Mouse (Mus musculus) myocyte (in vitro differentiated cells): ENCODE results near the gene Krt39.

Experiments
- E2F4 ChIP-seq: IDR thresholded peaks from one replicate; pipeline ENCODE4 v1.6.1; 2011; ENCODE audit warnings: mild to moderate bottlenecking, control low read depth, moderate library complexity; ENCODE audit not compliant: insufficient read depth
- MAX ChIP-seq: IDR thresholded peaks from one replicate; pipeline ENCODE4 v1.6.1; 2011; ENCODE audit warnings: low read depth, mild to moderate bottlenecking, control low read depth
- MYOD1 ChIP-seq, 3 experiments: IDR thresholded peaks; one replicate each; pipeline ENCODE4 v1.6.1; 2011; ENCODE audit warnings: control low read depth in 2 of 3, low read depth in 2 of 3, mild to moderate bottlenecking in 2 of 3, moderate library complexity in 1 of 3; ENCODE audit not compliant: insufficient read length in 2 of 3, control insufficient read depth in 1 of 3
- MYOG ChIP-seq, 3 experiments: IDR thresholded peaks; one replicate each; pipeline ENCODE4 v1.6.1; 2011; ENCODE audit warnings: control low read depth in 2 of 3, low read depth in 2 of 3, mild to moderate bottlenecking in 2 of 3; ENCODE audit not compliant: insufficient read length in 2 of 3, control insufficient read depth in 1 of 3, insufficient read depth in 1 of 3
- POLR2A ChIP-seq: IDR thresholded peaks from one replicate; pipeline ENCODE4 v1.6.1; 2011; ENCODE audit warnings: low read depth, mild to moderate bottlenecking, control low read depth, moderate library complexity; ENCODE audit not compliant: insufficient read length
- POLR2AphosphoS2 ChIP-seq: IDR thresholded peaks from one replicate; pipeline ENCODE4 v1.6.1; 2011; ENCODE audit warnings: low read depth, control low read depth; ENCODE audit not compliant: insufficient read length
- SRF ChIP-seq: IDR thresholded peaks from one replicate; pipeline ENCODE4 v1.6.1; 2011; ENCODE audit warnings: low read depth; ENCODE audit not compliant: control insufficient read depth, insufficient read length
- TCF12 ChIP-seq: IDR thresholded peaks from one replicate; pipeline ENCODE4 v1.6.1; 2011; ENCODE audit warnings: mild to moderate bottlenecking, control low read depth; ENCODE audit not compliant: poor library complexity, insufficient read depth, severe bottlenecking
- TCF3 ChIP-seq: IDR thresholded peaks from one replicate; pipeline ENCODE4 v1.6.1; 2011; ENCODE audit warnings: low read depth, control low read depth; ENCODE audit not compliant: insufficient read length
- USF1 ChIP-seq: IDR thresholded peaks from one replicate; pipeline ENCODE4 v1.6.1; 2011; ENCODE audit warnings: low read depth, mild to moderate bottlenecking, control low read depth, moderate library complexity

DNA sequence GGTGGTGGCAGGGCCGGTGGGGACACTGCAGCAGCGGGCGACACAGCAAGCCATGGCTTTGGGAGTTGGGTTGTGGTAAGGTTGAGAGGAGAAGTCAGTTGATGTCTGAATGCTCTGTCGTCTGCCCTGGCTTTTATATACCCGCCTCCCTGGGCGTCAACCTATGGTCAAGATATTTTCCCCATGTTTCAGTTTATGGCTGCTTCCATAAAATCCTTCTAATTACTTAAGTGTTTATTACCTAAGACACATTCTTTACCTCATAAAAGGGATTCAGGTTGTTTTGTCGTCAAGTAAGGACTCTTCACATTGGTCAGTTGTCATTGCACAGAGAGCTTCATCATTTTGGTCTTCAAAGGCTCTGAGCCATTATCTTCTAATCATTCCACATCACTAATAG lies 45.4 kb upstream of the Krt39 start, which contains the start of gene Krtap3-1:
- TF ChIP-seq POLR2AphosphoS2 (no peak), MYOD1 (IDR thresholded peaks at IDR 0.05; ENCODE audit: control insufficient read depth in 1 of 3, insufficient read length in 2 of 3, low read depth in 2 of 3) (no peak), POLR2A (no peak), MYOG (IDR thresholded peaks at IDR 0.05; ENCODE audit: control insufficient read depth in 1 of 3, insufficient read depth in 1 of 3, insufficient read length in 2 of 3, low read depth in 2 of 3) (no peak), USF1 (no peak), MAX (no peak), E2F4 (no peak), TCF12 (no peak), TCF3 (no peak), SRF (no peak)
